Mouse (Mus musculus) intestine, postnatal 0 days (tissue): ENCODE results near the gene Usp16. TPM values are rescaled to one million over a fixed set of nuclear protein-coding genes. Genes with fewer than 3 reads are reported as not detected.
A peak's percentile ranks its signal among the peaks of the same experiment; 100 is the strongest.

Source experiments
- ATAC-seq: fragments of 200-750 bp; cut with Nextera tagmentation; 2 replicates; pipeline ENCODE4 v1.8.0; 2017; ENCODE audit warnings: mild to moderate bottlenecking, moderate TSS enrichment, moderate library complexity
- H3K27ac ChIP-seq: fragments of 300-500 bp; sonication (generic); 2 replicates; pipeline ENCODE4 v1.5.1; 2014; ENCODE audit warnings: mild to moderate bottlenecking, low read depth, low read length, moderate library complexity
- H3K27me3 ChIP-seq: fragments of 300-500 bp; sonication (generic); replicated peaks from 2 replicates; pipeline ENCODE4 v1.6.1; 2014; ENCODE audit warnings: low read length, mixed read lengths; ENCODE audit not compliant: control insufficient read depth, insufficient read depth
- H3K36me3 ChIP-seq: fragments of 300-500 bp; sonication (generic); 2 replicates; pipeline ENCODE4 v1.6.1; 2014; ENCODE audit warnings: mild to moderate bottlenecking, moderate library complexity; ENCODE audit not compliant: control insufficient read depth, insufficient read depth
- H3K4me1 ChIP-seq: fragments of 300-500 bp; sonication (generic); replicated peaks from 2 replicates; pipeline ENCODE4 v1.6.1; 2014; ENCODE audit warnings: antibody characterized with exemption, low read length, mixed read lengths; ENCODE audit not compliant: control insufficient read depth, insufficient read depth
- H3K4me2 ChIP-seq: fragments of 300-500 bp; sonication (generic); replicated peaks from 2 replicates; pipeline ENCODE4 v1.6.1; 2014; ENCODE audit warnings: low read depth, mild to moderate bottlenecking, moderate library complexity
- H3K4me3 ChIP-seq: fragments of 300-500 bp; sonication (generic); 2 replicates; pipeline ENCODE4 v1.5.1; 2014; ENCODE audit warnings: low read depth, low read length
- H3K9ac ChIP-seq: fragments of 300-500 bp; sonication (generic); 2 replicates; pipeline ENCODE4 v1.6.1; 2014; ENCODE audit warnings: mild to moderate bottlenecking, low read depth, low read length
- H3K9me3 ChIP-seq: fragments of 300-500 bp; sonication (generic); 2 replicates; pipeline ENCODE4 v1.6.1; 2016; ENCODE audit warnings: mixed run types; ENCODE audit not compliant: control insufficient read depth
- CTCF ChIP-seq: sonication (generic); IDR thresholded peaks from 2 replicates; pipeline ENCODE4 v1.5.1; 2016; ENCODE audit warnings: low read depth, mild to moderate bottlenecking, control low read depth, antibody characterized with exemption, moderate library complexity
- WGBS: fragments of 180-500 bp; shearing (Covaris S2); extraction: QIAGEN DNeasy Blood & Tissue Kit; methylation state at CpG from one replicate; pipeline ENCODE4 v1.1.7; 2014; 5-methylcytosine and 5-hydroxymethylcytosine counted together
- polyA plus RNA-seq: library from polyadenylated mRNA; unstranded; fragments of >200 nt; fragmentation: Nextera tagmentation; extraction: Ambion mirVana; gene quantifications from 2 replicates; pipeline ENCODE4 v1.2.1, GENCODE M21; 2015

Gene Usp16
- 38.1 and 39.5 TPM in 2 replicates for polyA plus RNA-seq

DNA sequence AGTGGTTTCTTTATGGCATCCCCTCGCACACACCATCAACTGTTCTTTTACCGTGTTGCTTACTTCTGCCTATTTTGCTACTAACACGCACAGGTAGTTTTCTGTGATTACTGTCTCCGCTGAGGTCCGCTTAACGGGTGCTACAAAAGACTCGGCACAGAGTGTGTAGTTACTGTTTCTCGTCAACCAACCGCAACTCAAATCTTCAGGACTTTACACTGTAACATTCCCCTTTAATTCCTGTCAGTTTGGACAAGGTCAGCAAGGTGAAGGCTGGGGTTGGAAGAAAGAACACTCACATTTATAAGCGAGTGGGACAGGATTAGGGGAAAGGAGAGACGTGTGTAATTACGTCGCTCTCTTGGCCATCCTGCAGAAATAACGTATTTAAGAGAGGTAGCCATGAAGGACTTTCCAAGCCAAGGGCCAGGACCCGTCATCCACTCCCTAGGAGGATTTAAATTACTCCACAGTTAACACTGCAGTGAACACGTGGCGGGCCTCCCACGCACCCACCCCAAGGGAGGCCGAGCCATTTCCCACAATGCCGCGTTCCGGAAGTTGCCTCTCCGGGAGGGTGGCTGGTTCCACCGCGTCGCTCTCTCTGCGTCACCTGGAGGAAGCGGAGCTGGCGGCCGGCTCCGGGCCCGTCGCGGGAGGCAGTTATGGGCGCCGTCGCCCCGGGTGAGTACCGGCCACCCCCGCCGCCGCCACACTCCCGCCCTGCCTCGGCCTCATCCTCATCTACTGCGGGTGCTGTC lies at the start of gene Usp16:
Usp16 (plus strand) TSS at position 285 of the 761 bp plus-strand sequence.
- ATAC-seq = peak; percentile 98
- Histone ChIP-seq H3K27me3 (no peaks in the 10 kb centered on the region), H3K9ac (peak within 1 kb of the TSS; percentile 91), H3K36me3 (peaks cover under 1% of the 10 kb centered on the region; the same call in 1 of the 2 replicates), H3K4me3 (peak within 1 kb of the TSS; percentile 88), H3K4me2 (peak within 1 kb of the TSS; percentile 81), H3K27ac (peak within 1 kb of the TSS; percentile 94), H3K9me3 (no peaks in the 10 kb centered on the region), H3K4me1 (peaks cover 3% of the 10 kb centered on the region; the same call in 1 of the 2 replicates)
- 10% methylated on average over 43 of the region's 45 CpGs for WGBS
- TF ChIP-seq CTCF = 0 out of 2 replicates have a peak, but pooled peaks have one; percentile 18

DNA sequence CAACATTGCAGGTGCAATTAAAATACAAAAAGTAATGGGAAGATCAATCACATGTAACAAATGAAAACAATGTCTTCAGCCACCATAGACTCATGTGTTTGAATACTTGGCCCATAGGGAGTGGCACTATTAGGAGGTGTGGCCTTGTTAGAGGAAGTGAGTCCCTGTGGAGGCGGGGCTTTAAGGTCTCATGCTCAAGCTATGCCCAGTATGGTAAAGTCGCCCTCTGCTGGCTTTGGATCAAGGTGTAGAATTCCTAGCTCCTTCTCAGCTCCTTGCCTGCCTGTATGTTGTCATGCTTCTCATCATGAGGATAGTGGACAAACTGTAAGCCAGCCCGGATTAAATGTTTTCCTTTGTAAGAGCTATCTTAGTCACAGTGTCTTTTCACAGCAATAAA lies 49.5 kb upstream of the Usp16 start:
- Histone ChIP-seq H3K9me3 (no peaks in the 10 kb centered on the region), H3K4me2 (no peak overlapping the region), H3K27ac (no peak overlapping the region), H3K4me3 (no peak overlapping the region), H3K36me3 (peaks cover 81% of the 10 kb centered on the region), H3K27me3 (no peaks in the 10 kb centered on the region), H3K4me1 (no peaks in the 10 kb centered on the region), H3K9ac (no peak overlapping the region)
- WGBS = 80% methylated on average over 3 of the region's 3 CpGs
- ATAC-seq = peak; percentile 81
- TF ChIP-seq CTCF = peak; percentile 59

- TF ChIP-seq CTCF = no peak
- no peak overlapping the region for H3K9ac ChIP-seq
- 93% methylated on average over 8 of the region's 8 CpGs for WGBS
- no peaks in the 10 kb centered on the region for H3K27me3 ChIP-seq
- no peaks in the 10 kb centered on the region for H3K4me1 ChIP-seq
- 0 out of 2 replicates have a peak, but pooled peaks cover 3% of the 10 kb centered on the region for H3K9me3 ChIP-seq
- H3K36me3 ChIP-seq = peaks cover 88% of the 10 kb centered on the region
- no peak for ATAC-seq
- no peak overlapping the region; the same call in 1 of the 2 replicates for H3K27ac ChIP-seq
- H3K4me3 ChIP-seq = no peak overlapping the region
- H3K4me2 ChIP-seq = no peak overlapping the region
Measured at GRCm38 (mm10) chr16:87420662-87421061, 33.8 kb upstream of the Usp16 start.

GRCm38 (mm10) chr16:87427516-87427915 lies 27.0 kb upstream of the Usp16 start:
- Histone ChIP-seq H3K9ac (no peak overlapping the region), H3K36me3 (peaks cover 37% of the 10 kb centered on the region), H3K27me3 (no peaks in the 10 kb centered on the region), H3K9me3 (no peaks in the 10 kb centered on the region), H3K27ac (no peak overlapping the region), H3K4me3 (no peak overlapping the region), H3K4me2 (no peak overlapping the region), H3K4me1 (no peaks in the 10 kb centered on the region)
- no peak for TF ChIP-seq CTCF
- WGBS = 96% methylated on average over 8 of the region's 8 CpGs
- ATAC-seq = no peak

GRCm38 (mm10) chr16:87432033-87432814 lies 22.3 kb upstream of the Usp16 start, which contains the start of gene Ltn1:
Gene Ltn1, minus strand, starts transcription at chr16:87432612.
- peak; percentile 99 for ATAC-seq
- Histone ChIP-seq H3K36me3 (peaks cover 4% of the 10 kb centered on the region; the same call in 1 of the 2 replicates), H3K27ac (peak within 1 kb of the TSS; percentile 79), H3K9ac (peak within 1 kb of the TSS; percentile 86), H3K27me3 (no peaks in the 10 kb centered on the region), H3K4me2 (peak within 1 kb of the TSS; percentile 79), H3K9me3 (no peaks in the 10 kb centered on the region), H3K4me1 (no peaks in the 10 kb centered on the region), H3K4me3 (peak within 1 kb of the TSS; percentile 84)
- under 1% methylated on average over 54 of the region's 56 CpGs for WGBS
- TF ChIP-seq CTCF = no peak

DNA sequence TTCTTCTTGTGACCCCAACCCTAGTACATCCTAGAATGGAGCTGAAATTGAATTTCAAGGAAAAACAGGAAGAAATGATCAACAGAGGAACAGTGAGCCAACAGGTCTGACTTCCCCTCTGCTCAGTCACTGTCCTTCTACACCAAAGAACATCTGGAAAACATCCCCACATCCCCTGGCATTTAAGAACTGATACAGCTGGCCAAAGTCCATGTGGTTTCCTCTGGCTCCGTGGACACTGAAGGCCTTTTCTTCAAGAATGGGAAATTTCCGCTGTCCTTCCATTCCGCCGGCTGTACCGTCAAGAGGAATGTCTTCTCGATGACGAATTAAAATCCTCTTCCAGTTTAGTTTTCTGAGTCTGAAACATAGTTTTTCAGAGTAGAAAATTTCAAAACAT lies 20.2 kb upstream of the Usp16 start:
- Histone ChIP-seq H3K27ac (no peak overlapping the region), H3K9ac (no peak overlapping the region), H3K4me2 (no peak overlapping the region), H3K27me3 (no peaks in the 10 kb centered on the region), H3K36me3 (peaks cover 4% of the 10 kb centered on the region; the same call in 1 of the 2 replicates), H3K4me1 (no peaks in the 10 kb centered on the region), H3K4me3 (no peak overlapping the region), H3K9me3 (no peaks in the 10 kb centered on the region)
- 83% methylated on average over 7 of the region's 7 CpGs for WGBS
- TF ChIP-seq CTCF = no peak
- ATAC-seq = no peak
